Mouse (Mus musculus): ENCODE measurements at regions not wholly inside any gene's neighbourhood (a gene's known extent, or its start where the extent isn't known, plus 50 kb on each side); places are given as distances from the start of the nearest gene placed in this dataset.
A peak's percentile ranks its signal among the peaks of the same experiment; 100 is the strongest.

DNA sequence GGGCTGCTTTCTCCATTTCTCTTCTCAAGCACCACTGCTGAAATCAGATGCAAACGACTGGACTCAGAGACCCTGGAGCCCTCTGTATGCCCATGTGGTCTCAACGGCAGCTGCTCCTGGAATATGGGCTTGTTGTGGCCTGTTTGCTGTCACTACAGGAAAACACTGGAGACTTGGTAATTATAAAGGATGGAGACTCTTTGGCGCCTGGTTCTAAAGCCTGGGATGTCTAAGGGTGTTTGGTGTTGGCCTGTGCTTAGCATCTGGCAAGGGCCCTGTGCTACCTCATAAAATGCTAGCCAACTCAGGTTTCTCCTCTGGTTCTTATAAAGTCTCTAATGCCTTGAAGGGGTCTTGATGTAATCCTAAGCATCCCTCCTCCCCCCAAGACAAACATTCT, 133.4 kb upstream of the Hs3st4 start:
- WGBS, result 35% methylated on average over 3 of the region's 3 CpGs
- ATAC-seq (ENCODE audit: insufficient number of reproducible peaks, low FRiP score, low TSS enrichment, low read depth), result peak; percentile 67; the same call in 1 of the 2 replicates
- no peak overlapping the region for H3K9ac ChIP-seq (ENCODE audit: low read length)
- no peaks in the 10 kb centered on the region for H3K27me3 ChIP-seq (ENCODE audit: control insufficient read depth, insufficient read depth, low read length)
- H3K36me3 ChIP-seq (ENCODE audit: control insufficient read depth, insufficient read depth, low read length), result no peaks in the 10 kb centered on the region
- no peak for DNase-seq (ENCODE audit: low spot score)
- H3K27ac ChIP-seq (replicated peaks; ENCODE audit: low read depth, low read length), result no peak overlapping the region
- H3K4me3 ChIP-seq (ENCODE audit: low read depth, low read length), result no peak overlapping the region
- H3K9me3 ChIP-seq (ENCODE audit: control insufficient read depth, low read length), result no peaks in the 10 kb centered on the region
- H3K4me1 ChIP-seq (ENCODE audit: control insufficient read depth, insufficient read depth, low read length), result no peaks in the 10 kb centered on the region
- H3K4me2 ChIP-seq (ENCODE audit: low read depth, severe bottlenecking), result no peak overlapping the region

GRCm38 (mm10) chr7:123850272-123851197, 132.1 kb upstream of the Hs3st4 start:
- no peaks in the 10 kb centered on the region for H3K9me3 ChIP-seq (ENCODE audit: control insufficient read depth, low read length)
- H3K9ac ChIP-seq (ENCODE audit: low read length), result no peak overlapping the region
- no peaks in the 10 kb centered on the region for H3K4me1 ChIP-seq (ENCODE audit: control insufficient read depth, insufficient read depth, low read length)
- no peaks in the 10 kb centered on the region for H3K27me3 ChIP-seq (ENCODE audit: control insufficient read depth, insufficient read depth, low read length)
- no peaks in the 10 kb centered on the region for H3K36me3 ChIP-seq (ENCODE audit: control insufficient read depth, insufficient read depth, low read length)
- ATAC-seq (ENCODE audit: insufficient number of reproducible peaks, low FRiP score, low TSS enrichment, low read depth) (no peak), DNase-seq (ENCODE audit: low spot score) (no peak)
- no peak overlapping the region for H3K4me2 ChIP-seq (ENCODE audit: low read depth, severe bottlenecking)
- WGBS, result 82% methylated on average over 10 of the region's 10 CpGs
- no peak overlapping the region for H3K27ac ChIP-seq (replicated peaks; ENCODE audit: low read depth, low read length)
- H3K4me3 ChIP-seq (ENCODE audit: low read depth, low read length), result no peak overlapping the region

- no peaks in the 10 kb centered on the region for H3K4me1 ChIP-seq (ENCODE audit: control insufficient read depth, insufficient read depth, low read length)
- no peaks in the 10 kb centered on the region for H3K36me3 ChIP-seq (ENCODE audit: control insufficient read depth, insufficient read depth, low read length)
- H3K27ac ChIP-seq (replicated peaks; ENCODE audit: low read depth, low read length), result no peak overlapping the region
- no peak for ATAC-seq (ENCODE audit: insufficient number of reproducible peaks, low FRiP score, low TSS enrichment, low read depth)
- DNase-seq (ENCODE audit: low spot score), result no peak
- H3K9ac ChIP-seq (ENCODE audit: low read length), result no peak overlapping the region
- no peaks in the 10 kb centered on the region for H3K27me3 ChIP-seq (ENCODE audit: control insufficient read depth, insufficient read depth, low read length)
- no peaks in the 10 kb centered on the region for H3K9me3 ChIP-seq (ENCODE audit: control insufficient read depth, low read length)
- no peak overlapping the region for H3K4me2 ChIP-seq (ENCODE audit: low read depth, severe bottlenecking)
- H3K4me3 ChIP-seq (ENCODE audit: low read depth, low read length), result no peak overlapping the region
- WGBS, result 83% methylated on average over 6 of the region's 6 CpGs
These were observed 125.1 kb upstream of the Hs3st4 start for GRCm38 (mm10) chr7:123857539-123857938.

GRCm38 (mm10) chr7:123861706-123862105, 121.0 kb upstream of the Hs3st4 start:
- no peaks in the 10 kb centered on the region for H3K27me3 ChIP-seq (ENCODE audit: control insufficient read depth, insufficient read depth, low read length)
- no peaks in the 10 kb centered on the region for H3K4me1 ChIP-seq (ENCODE audit: control insufficient read depth, insufficient read depth, low read length)
- WGBS, result 84% methylated on average over 2 of the region's 2 CpGs
- no peaks in the 10 kb centered on the region for H3K36me3 ChIP-seq (ENCODE audit: control insufficient read depth, insufficient read depth, low read length)
- H3K4me3 ChIP-seq (ENCODE audit: low read depth, low read length), result no peak overlapping the region
- H3K27ac ChIP-seq (replicated peaks; ENCODE audit: low read depth, low read length), result no peak overlapping the region
- ATAC-seq (ENCODE audit: insufficient number of reproducible peaks, low FRiP score, low TSS enrichment, low read depth) (no peak), DNase-seq (ENCODE audit: low spot score) (no peak)
- no peak overlapping the region for H3K9ac ChIP-seq (ENCODE audit: low read length)
- no peak overlapping the region for H3K4me2 ChIP-seq (ENCODE audit: low read depth, severe bottlenecking)
- H3K9me3 ChIP-seq (ENCODE audit: control insufficient read depth, low read length), result no peaks in the 10 kb centered on the region

- Histone ChIP-seq H3K4me3 (ENCODE audit: low read depth, low read length) (no peak overlapping the region), H3K4me2 (ENCODE audit: low read depth, severe bottlenecking) (no peak overlapping the region), H3K9ac (ENCODE audit: low read length) (no peak overlapping the region), H3K4me1 (ENCODE audit: control insufficient read depth, insufficient read depth, low read length) (no peaks in the 10 kb centered on the region), H3K27me3 (ENCODE audit: control insufficient read depth, insufficient read depth, low read length) (no peaks in the 10 kb centered on the region), H3K36me3 (ENCODE audit: control insufficient read depth, insufficient read depth, low read length) (no peaks in the 10 kb centered on the region), H3K27ac (replicated peaks; ENCODE audit: low read depth, low read length) (no peak overlapping the region), H3K9me3 (ENCODE audit: control insufficient read depth, low read length) (no peaks in the 10 kb centered on the region)
- DNase-seq (ENCODE audit: low spot score) (no peak), ATAC-seq (ENCODE audit: insufficient number of reproducible peaks, low FRiP score, low TSS enrichment, low read depth) (no peak)
- WGBS, result 89% methylated on average over 4 of the region's 4 CpGs
These were observed 85.8 kb upstream of the Hs3st4 start for GRCm38 (mm10) chr7:123896759-123897444.

DNA sequence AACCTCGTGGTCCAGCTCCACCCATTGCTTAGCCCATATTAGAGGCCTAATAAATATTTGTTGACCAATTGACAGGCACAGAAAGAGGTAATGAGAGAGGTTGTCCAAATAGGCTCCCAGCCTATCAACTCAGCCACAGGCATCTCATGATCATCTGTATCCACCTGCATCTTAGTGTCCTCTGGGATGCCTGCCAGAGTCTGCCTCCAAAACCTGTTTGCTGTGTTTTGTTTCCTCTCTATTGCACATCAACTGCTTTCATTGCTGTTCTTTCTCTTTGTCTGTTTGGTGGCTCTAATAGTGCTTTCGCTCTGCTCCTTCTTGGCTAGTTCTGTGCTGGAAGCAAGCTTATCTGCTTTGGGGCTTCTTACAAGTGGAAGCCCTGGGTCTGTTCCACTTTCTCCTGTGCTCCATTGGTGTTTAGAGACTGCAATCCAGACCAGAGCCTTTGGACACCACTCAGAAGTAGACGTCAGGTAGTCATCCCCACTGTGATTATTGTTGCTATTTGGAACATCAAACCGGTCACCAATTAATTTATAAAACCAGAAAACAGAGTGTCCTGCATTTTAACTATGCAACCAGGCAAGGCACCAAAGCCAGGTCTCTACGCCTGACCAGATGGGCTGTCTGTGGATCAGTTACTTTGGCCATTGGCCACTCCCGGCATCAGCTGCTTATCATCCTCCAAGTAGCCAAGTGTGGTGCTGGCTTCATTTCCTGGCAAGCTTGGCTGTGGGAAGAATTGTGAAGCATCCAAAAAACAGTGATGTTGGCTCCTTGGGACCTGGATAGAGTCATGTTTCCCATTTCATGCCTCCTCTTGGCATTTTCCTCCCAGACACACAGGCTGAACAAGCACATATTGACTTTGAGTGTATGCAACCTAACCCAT, 74.5 kb upstream of the Hs3st4 start:
- Histone ChIP-seq H3K27ac (replicated peaks; ENCODE audit: low read depth, low read length) (no peak overlapping the region), H3K27me3 (ENCODE audit: control insufficient read depth, insufficient read depth, low read length) (no peaks in the 10 kb centered on the region), H3K4me2 (ENCODE audit: low read depth, severe bottlenecking) (no peak overlapping the region), H3K9me3 (ENCODE audit: control insufficient read depth, low read length) (no peaks in the 10 kb centered on the region), H3K4me3 (ENCODE audit: low read depth, low read length) (no peak overlapping the region), H3K9ac (ENCODE audit: low read length) (no peak overlapping the region), H3K4me1 (ENCODE audit: control insufficient read depth, insufficient read depth, low read length) (no peaks in the 10 kb centered on the region), H3K36me3 (ENCODE audit: control insufficient read depth, insufficient read depth, low read length) (no peaks in the 10 kb centered on the region)
- ATAC-seq (ENCODE audit: insufficient number of reproducible peaks, low FRiP score, low TSS enrichment, low read depth) (no peak), DNase-seq (ENCODE audit: low spot score) (no peak)
- 88% methylated on average over 6 of the region's 6 CpGs for WGBS

GRCm38 (mm10) chr7:123921461-123921860, 61.2 kb upstream of the Hs3st4 start:
- Histone ChIP-seq H3K9ac (ENCODE audit: low read length) (no peak overlapping the region), H3K4me3 (ENCODE audit: low read depth, low read length) (no peak overlapping the region), H3K9me3 (ENCODE audit: control insufficient read depth, low read length) (no peaks in the 10 kb centered on the region), H3K4me1 (ENCODE audit: control insufficient read depth, insufficient read depth, low read length) (no peaks in the 10 kb centered on the region), H3K4me2 (ENCODE audit: low read depth, severe bottlenecking) (no peak overlapping the region), H3K27ac (replicated peaks; ENCODE audit: low read depth, low read length) (no peak overlapping the region), H3K36me3 (ENCODE audit: control insufficient read depth, insufficient read depth, low read length) (no peaks in the 10 kb centered on the region), H3K27me3 (ENCODE audit: control insufficient read depth, insufficient read depth, low read length) (no peaks in the 10 kb centered on the region)
- no peak for DNase-seq (ENCODE audit: low spot score)
- no peak for ATAC-seq (ENCODE audit: insufficient number of reproducible peaks, low FRiP score, low TSS enrichment, low read depth)
- 97% methylated on average over 2 of the region's 2 CpGs for WGBS

DNA sequence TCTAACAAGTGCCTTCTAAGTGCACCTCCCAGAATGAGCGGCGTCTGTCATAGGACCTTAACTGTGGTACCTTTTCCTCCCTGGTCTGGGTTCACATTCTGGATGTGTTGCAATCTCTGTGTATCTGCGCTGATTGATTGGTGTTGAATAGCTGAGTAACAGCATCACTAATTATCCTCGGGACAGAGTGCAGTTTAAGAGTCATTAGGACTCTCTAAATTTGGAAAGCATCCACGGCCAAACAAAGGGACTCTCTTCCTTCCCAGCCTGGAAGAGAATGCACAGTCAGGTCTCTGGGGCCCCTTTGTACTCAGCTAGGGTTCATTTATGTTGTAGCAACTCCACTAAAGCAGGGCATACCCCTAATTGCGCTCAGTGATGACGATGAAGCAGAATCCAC, 50.2 kb upstream of the Hs3st4 start:
- 74% methylated on average over 7 of the region's 7 CpGs for WGBS

More for the DNA sequence above, 50.2 kb upstream of the Hs3st4 start:
- no peaks in the 10 kb centered on the region for H3K4me1 ChIP-seq (ENCODE audit: control insufficient read depth, insufficient read depth, low read length)
- H3K9me3 ChIP-seq (ENCODE audit: control insufficient read depth, low read length), result no peaks in the 10 kb centered on the region
- no peaks in the 10 kb centered on the region for H3K36me3 ChIP-seq (ENCODE audit: control insufficient read depth, insufficient read depth, low read length)
- DNase-seq (ENCODE audit: low spot score) (no peak), ATAC-seq (ENCODE audit: insufficient number of reproducible peaks, low FRiP score, low TSS enrichment, low read depth) (no peak)
- H3K9ac ChIP-seq (ENCODE audit: low read length), result no peak overlapping the region
- no peaks in the 10 kb centered on the region for H3K27me3 ChIP-seq (ENCODE audit: control insufficient read depth, insufficient read depth, low read length)
- H3K27ac ChIP-seq (replicated peaks; ENCODE audit: low read depth, low read length), result no peak overlapping the region
- H3K4me2 ChIP-seq (ENCODE audit: low read depth, severe bottlenecking), result no peak overlapping the region
- H3K4me3 ChIP-seq (ENCODE audit: low read depth, low read length), result no peak overlapping the region

Measured in limb, embryonic 11.5 days (tissue).